Mouse (Mus musculus) heart, embryonic 13.5 days (tissue): ENCODE data around the gene Rassf4. TPM values are rescaled to one million over a fixed set of nuclear protein-coding genes. Genes with fewer than 3 reads are reported as not detected.
"Not testable (repeated sequence)": the region's sequence is repeated elsewhere in the genome, so short reads cannot be mapped to it uniquely, and the experiment has no call there.

ENCODE experiments used
- ATAC-seq: fragments of 200-750 bp; cut with Nextera tagmentation; 2 replicates; pipeline ENCODE4 v1.8.0; 2017; ENCODE audit warnings: moderate TSS enrichment; ENCODE audit not compliant: insufficient number of reproducible peaks, low FRiP score, low TSS enrichment; ENCODE audit errors: extremely low read depth
- H3K27ac ChIP-seq: fragments of 300-500 bp; sonication (generic); replicated peaks from 2 replicates; pipeline ENCODE4 v1.5.1; 2015; ENCODE audit warnings: moderate library complexity, mild to moderate bottlenecking, inconsistent platforms
- H3K27me3 ChIP-seq: fragments of 300-500 bp; sonication (generic); replicated peaks from 2 replicates; pipeline ENCODE4 v1.6.1; 2015; ENCODE audit warnings: mild to moderate bottlenecking, inconsistent platforms
- H3K36me3 ChIP-seq: fragments of 300-500 bp; sonication (generic); 2 replicates; pipeline ENCODE4 v1.6.1; 2015; ENCODE audit warnings: mild to moderate bottlenecking, inconsistent platforms
- H3K4me1 ChIP-seq: fragments of 300-500 bp; sonication (generic); 2 replicates; pipeline ENCODE4 v1.6.1; 2015; ENCODE audit warnings: inconsistent platforms
- H3K4me2 ChIP-seq: fragments of 300-500 bp; sonication (generic); 2 replicates; pipeline ENCODE4 v1.6.1; 2015; ENCODE audit warnings: inconsistent platforms, mild to moderate bottlenecking, moderate library complexity
- H3K4me3 ChIP-seq: fragments of 300-500 bp; sonication (generic); 2 replicates; pipeline ENCODE4 v1.5.1; 2015; ENCODE audit warnings: moderate library complexity, mild to moderate bottlenecking, inconsistent platforms
- H3K9ac ChIP-seq: fragments of 300-500 bp; sonication (generic); 2 replicates; pipeline ENCODE4 v1.6.1; 2015; ENCODE audit warnings: inconsistent platforms, mild to moderate bottlenecking, moderate library complexity
- H3K9me3 ChIP-seq: fragments of 300-500 bp; sonication (generic); 2 replicates; pipeline ENCODE4 v1.6.1; 2016; ENCODE audit warnings: inconsistent platforms
- WGBS: fragments of 180-500 bp; shearing (Covaris S2); methylation state at CpG from one replicate; pipeline ENCODE4 v1.1.7; 2015; ENCODE audit warnings: mixed read lengths; 5-methylcytosine and 5-hydroxymethylcytosine counted together
- polyA plus RNA-seq: library from polyadenylated mRNA; unstranded; fragments of >200 nt; fragmentation: Nextera tagmentation; extraction: Ambion mirVana; gene quantifications from 2 replicates; pipeline ENCODE4 v1.2.1, GENCODE M21; 2015

Gene Rassf4
- polyA plus RNA-seq, 1 experiment from 2014 or later, result 6.4 TPM

DNA sequence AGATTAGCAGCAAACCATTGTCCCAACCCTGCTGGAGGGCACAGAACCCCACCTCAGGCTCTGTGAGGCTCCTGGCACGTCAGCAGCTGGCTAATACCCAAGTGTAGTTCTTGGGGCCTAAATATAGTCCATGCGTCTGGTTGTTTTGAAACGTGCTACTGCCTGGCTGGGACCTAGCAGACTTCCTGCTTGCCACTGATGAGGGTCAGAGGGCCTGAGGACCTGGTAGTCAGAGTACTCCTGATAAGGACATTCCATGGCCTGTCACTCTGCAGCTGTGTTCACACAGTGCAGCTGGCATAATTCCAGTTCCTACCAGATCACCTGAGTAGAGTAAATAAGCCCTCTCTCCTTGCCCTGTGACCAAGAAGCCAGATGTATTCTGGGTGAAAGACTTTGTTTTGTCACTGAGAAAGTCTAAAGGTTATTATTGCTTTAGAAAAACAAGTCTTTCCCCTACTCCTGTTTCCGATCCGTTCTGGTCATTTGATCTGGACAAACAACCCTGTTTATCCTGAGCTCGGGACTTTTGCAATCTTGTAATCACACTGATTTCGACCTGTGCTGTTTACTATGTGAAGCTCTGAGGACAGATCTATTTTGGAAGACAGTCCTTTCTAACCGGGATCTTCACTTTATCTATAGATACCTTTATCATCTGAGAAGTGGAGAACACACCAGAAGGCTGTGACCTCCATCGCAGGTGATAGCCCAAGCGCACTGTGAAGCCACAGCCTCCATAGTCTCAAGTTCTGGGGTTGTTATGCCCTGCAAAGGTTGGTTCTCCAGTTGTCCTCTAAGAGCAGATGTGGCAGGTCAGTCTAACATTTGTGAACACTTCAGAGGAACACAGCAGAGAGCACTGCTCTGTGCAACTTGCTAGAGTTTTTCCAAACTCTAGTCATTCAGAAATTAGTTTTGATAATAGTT is 38.2 kb downstream of the Rassf4 start:
- Histone ChIP-seq H3K9ac (peak overlapping the region; percentile 70), H3K36me3 (no peaks in the 10 kb centered on the region), H3K27me3 (no peaks in the 10 kb centered on the region), H3K4me3 (no peak overlapping the region), H3K4me1 (peaks cover 54% of the 10 kb centered on the region), H3K27ac (peak overlapping the region; percentile 98), H3K9me3 (no peaks in the 10 kb centered on the region), H3K4me2 (peak overlapping the region; percentile 20)
- 16% methylated on average over 10 of the region's 10 CpGs for WGBS
- ATAC-seq, result peak; percentile 83

DNA sequence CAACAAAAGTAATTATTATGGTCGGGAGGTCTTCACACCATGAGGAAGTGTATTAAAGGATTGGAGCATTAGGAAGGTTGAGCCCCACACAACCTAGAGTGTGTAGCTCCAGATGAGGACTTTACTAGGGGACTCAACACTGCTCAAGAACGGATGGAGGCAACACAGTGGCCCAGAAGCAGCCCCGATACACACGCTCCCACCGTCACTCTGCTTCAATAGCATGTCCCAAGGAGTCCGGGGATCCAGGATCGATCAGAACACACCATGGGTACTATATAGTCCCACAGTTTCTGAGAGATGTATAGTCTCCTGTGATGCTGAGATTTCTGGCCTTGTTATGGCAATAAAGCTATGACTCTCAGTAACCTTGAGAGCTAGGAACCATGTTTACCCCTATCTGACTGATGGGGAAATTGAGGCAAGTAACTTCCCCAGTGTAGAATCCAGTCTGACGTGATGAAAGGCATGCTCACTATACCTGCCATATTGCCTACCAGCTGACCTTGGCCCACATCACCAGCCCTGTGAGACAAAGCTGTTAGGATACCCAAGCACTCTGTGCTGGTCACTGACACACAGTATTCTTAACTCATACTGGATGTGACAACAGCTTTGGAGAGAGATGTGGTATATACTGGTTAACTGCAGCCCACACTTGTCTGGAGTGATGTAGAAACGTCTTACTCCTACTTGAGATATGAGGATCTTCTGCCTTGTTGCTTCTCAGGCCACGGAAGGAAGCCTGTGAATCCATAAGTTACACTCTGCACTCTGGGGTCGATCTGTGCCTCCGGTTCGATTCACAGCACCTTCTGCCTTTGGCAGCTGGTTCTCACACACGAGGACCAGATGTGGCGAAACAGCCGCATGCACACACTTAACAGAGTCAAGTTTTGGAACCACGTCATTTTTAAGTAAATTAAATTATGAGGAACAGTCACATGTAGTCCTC is 39.7 kb downstream of the Rassf4 start:
- no peak for ATAC-seq
- Histone ChIP-seq H3K9me3 (no peaks in the 10 kb centered on the region), H3K4me2 (no peak overlapping the region), H3K27ac (peak overlapping the region; percentile 98), H3K36me3 (no peaks in the 10 kb centered on the region), H3K4me3 (no peak overlapping the region), H3K9ac (no peak overlapping the region), H3K4me1 (peaks cover 47% of the 10 kb centered on the region), H3K27me3 (no peaks in the 10 kb centered on the region)
- 89% methylated on average over 17 of the region's 17 CpGs for WGBS

DNA sequence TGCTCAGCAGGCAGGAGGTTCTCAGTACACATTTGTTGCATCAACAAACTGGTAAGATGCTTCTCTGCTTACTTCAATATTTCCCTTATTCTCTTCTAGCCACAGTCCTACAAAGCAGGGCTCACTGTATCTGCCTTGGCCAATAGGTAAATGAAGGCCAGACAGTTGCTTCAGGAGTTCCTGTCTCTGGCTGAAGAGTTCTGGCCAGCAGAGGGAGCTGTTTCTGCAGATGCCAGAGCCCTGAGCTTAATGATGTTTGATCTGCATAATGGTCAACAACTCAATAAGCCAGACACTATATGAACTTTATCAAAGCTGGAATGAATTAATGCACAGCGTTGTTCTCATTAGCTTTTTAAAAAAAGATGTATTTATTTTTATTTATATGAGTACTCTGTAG is 41.6 kb downstream of the Rassf4 start:
- H3K9ac ChIP-seq, result no peak overlapping the region
- no peak overlapping the region for H3K4me3 ChIP-seq
- H3K27ac ChIP-seq, result no peak overlapping the region
- no peak for ATAC-seq
- no peak overlapping the region for H3K4me2 ChIP-seq
- peaks cover 44% of the 10 kb centered on the region for H3K4me1 ChIP-seq
- H3K36me3 ChIP-seq, result no peaks in the 10 kb centered on the region; the same call in 1 of the 2 replicates
- 30% methylated on average over 1 of the region's 1 CpGs for WGBS
- no peaks in the 10 kb centered on the region for H3K9me3 ChIP-seq
- H3K27me3 ChIP-seq, result no peaks in the 10 kb centered on the region

DNA sequence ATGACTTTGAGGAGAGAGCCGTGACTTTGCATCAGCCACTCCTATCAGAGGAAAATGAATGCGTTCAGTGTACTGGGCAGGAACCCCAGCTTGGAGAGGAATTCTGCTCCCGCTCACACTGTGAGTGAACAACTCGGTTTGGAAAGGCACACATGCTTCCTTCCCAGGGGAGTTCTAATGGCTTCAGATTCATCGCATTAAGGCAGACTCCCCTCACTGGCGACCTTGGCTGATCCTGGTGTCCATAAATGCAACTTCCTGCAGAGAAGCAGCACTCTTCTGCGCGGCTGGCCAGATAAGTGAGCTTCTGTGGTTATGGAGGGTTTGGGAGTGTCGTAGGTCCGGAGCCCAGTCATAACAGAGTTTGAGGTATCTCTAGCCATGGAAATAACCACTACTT is 44.0 kb downstream of the Rassf4 start:
- WGBS, result 79% methylated on average over 10 of the region's 10 CpGs
- Histone ChIP-seq H3K9ac (no peak overlapping the region), H3K36me3 (peaks cover 21% of the 10 kb centered on the region), H3K27ac (no peak overlapping the region), H3K27me3 (no peaks in the 10 kb centered on the region), H3K4me1 (peaks cover 21% of the 10 kb centered on the region), H3K4me2 (no peak overlapping the region), H3K9me3 (no peaks in the 10 kb centered on the region), H3K4me3 (no peak overlapping the region)
- no peak for ATAC-seq

DNA sequence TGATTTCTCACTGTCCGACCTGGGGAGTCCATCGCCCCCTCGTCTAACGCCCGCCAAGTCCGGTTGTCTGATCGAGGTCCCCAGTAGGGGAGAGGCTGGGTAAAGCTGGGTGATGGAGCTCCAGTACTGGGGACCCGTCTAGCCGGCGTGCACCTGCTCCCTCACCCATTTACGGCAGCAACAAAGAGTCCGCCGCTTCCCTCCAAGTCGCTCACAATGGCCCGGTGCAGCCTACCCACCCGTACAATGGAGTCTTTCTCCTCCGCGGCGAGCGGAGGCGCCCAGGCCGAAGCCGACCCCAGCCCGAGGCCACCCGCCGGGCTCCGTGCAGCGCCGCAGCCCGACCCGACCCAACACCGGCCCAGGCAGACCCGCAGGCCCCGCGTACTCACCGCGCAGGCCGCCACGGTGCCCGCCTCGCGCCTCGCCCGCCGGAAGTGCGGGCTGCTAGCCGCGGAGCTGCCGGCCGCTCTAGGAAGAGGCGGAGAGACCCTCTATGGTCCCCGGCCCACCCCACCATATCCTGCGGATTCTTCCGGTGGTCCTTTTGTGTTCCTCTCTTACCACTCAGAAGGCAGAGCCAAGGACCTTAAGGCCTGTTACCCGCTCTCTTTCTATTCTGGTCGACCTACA is 45.1 kb downstream of the Rassf4 start, which contains the start of gene Zfp422:
Gene Zfp422, minus strand, starts transcription at position 461 of the 633 bp plus-strand sequence.
- Histone ChIP-seq H3K4me1 (peaks cover 13% of the 10 kb centered on the region), H3K9me3 (no peaks in the 10 kb centered on the region), H3K27me3 (no peaks in the 10 kb centered on the region), H3K9ac (peak within 1 kb of the TSS; percentile 99), H3K4me2 (peak within 1 kb of the TSS; percentile 85), H3K27ac (peak within 1 kb of the TSS; percentile 92), H3K4me3 (peak within 1 kb of the TSS; percentile 93), H3K36me3 (peaks cover 27% of the 10 kb centered on the region)
- ATAC-seq, result peak; percentile 61; the same call in 1 of the 2 replicates
- under 1% methylated on average over 46 of the region's 56 CpGs for WGBS

DNA sequence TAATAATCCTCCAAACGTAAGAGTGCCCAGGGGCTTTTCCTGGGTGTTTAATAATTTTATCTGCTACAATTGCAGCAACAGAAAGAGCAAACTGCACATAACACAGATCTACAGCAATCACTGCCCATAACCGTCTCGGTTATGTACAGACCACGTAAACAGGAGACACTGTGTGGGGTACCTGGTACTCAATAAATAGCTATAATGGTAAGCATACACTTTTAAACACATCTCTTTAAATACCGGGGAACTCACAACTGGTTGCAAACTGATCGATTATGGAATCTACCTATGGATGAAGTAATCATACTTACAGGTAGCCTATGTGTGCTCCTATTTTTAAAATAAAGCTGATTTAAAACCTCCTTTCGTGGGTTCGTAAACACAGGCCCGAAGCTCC is 45.7 kb downstream of the Rassf4 start:
- Histone ChIP-seq H3K4me1 (peaks cover 13% of the 10 kb centered on the region), H3K36me3 (peaks cover 27% of the 10 kb centered on the region), H3K9ac (peak overlapping the region; percentile 99), H3K27me3 (no peaks in the 10 kb centered on the region), H3K27ac (peak overlapping the region; percentile 92), H3K4me2 (peak overlapping the region; percentile 85), H3K9me3 (no peaks in the 10 kb centered on the region), H3K4me3 (peak overlapping the region; percentile 93)
- WGBS, result 21% methylated on average over 9 of the region's 9 CpGs
- ATAC-seq, result no peak

DNA sequence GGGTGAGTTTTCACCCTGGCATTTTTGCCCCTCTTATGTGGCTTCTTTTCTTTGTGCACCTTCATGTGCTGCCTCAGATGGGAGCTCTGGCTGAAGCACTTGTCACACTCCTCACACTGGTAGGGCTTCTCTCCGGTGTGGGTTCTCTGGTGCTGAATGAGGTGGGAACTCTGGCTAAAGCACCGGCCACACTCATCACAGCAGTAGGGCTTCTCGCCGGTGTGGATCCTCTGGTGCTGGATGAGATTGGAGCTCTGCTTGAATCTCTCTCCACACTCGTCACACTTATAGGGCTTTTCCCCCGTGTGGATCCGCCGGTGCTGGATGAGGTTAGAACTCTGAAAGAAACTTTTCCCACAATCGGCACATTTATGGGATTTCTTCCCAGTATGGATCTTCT is 47.3 kb downstream of the Rassf4 start:
- H3K4me3 ChIP-seq, ATAC-seq, H3K4me2 ChIP-seq, H3K27ac ChIP-seq, H3K9me3 ChIP-seq, H3K27me3 ChIP-seq, H3K9ac ChIP-seq: not testable (repeated sequence)
- Histone ChIP-seq H3K4me1 (peaks cover 13% of the 10 kb centered on the region), H3K36me3 (peaks cover 27% of the 10 kb centered on the region)
- 92% methylated on average over 9 of the region's 9 CpGs for WGBS

DNA sequence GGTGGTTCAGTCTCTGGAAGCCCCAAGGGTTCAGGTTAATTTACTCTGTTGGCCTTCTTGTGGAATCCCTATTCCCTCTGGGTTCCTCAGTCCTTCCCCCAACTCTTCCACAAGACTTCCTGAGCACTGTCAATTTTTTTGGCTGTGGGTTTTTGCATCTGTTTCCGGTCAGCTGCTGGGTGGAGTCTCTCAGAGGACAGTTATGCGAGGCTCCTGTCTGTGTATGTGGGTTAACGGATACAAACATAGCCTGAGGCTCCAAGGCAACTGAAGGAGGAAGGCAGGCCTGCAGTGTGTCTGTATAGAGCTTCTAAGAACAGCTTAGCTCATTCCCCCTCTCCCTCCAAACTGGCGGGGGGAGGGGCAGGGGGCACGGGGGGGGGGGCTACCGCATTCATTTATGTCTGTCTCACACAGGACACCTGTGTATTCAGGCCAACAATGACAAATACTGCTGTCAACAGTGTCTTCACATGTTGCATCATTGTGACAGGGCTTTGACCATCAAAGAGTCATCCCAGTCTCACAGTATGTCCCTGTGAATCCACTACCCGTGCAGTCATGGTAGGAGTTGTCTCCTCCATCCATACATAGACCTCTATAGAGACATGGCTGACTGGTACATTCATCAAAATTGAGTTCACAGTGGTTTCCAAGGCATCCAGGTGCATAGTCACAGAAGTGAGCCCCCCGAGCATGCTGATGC is 52.3 kb downstream of the Rassf4 start:
- Histone ChIP-seq H3K9ac (no peak overlapping the region), H3K4me3 (no peak overlapping the region), H3K27ac (no peak overlapping the region), H3K4me2 (no peak overlapping the region), H3K4me1 (no peaks in the 10 kb centered on the region), H3K27me3 (no peaks in the 10 kb centered on the region), H3K9me3 (no peaks in the 10 kb centered on the region), H3K36me3 (peaks cover 21% of the 10 kb centered on the region)
- ATAC-seq, result no peak
- WGBS, result 65% methylated on average over 8 of the region's 8 CpGs

DNA sequence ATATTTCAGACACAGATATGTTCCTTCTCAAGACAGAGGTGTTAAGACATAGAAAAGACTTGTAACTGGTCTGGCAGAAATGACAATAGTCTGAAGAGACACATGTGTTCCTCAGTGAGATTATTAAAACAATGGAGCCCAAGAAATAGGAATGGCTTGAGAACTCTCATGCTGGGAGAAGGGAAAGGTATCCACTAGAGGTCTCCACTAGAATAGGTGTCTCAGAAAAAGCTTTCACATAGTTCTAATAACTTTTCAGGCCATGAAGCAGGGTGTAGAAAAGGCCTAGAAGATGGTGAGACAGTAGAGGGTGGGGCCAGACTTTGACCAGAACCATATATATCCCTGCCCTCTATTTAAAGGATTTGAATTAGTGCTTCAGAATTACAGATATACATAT is 55.7 kb downstream of the Rassf4 start:
- no peak overlapping the region for H3K4me3 ChIP-seq
- no peak overlapping the region for H3K4me2 ChIP-seq
- no peaks in the 10 kb centered on the region for H3K4me1 ChIP-seq
- H3K27me3 ChIP-seq, result no peaks in the 10 kb centered on the region
- no peaks in the 10 kb centered on the region for H3K36me3 ChIP-seq
- H3K27ac ChIP-seq, result no peak overlapping the region
- no peak overlapping the region for H3K9ac ChIP-seq
- no peaks in the 10 kb centered on the region for H3K9me3 ChIP-seq
- no peak for ATAC-seq

DNA sequence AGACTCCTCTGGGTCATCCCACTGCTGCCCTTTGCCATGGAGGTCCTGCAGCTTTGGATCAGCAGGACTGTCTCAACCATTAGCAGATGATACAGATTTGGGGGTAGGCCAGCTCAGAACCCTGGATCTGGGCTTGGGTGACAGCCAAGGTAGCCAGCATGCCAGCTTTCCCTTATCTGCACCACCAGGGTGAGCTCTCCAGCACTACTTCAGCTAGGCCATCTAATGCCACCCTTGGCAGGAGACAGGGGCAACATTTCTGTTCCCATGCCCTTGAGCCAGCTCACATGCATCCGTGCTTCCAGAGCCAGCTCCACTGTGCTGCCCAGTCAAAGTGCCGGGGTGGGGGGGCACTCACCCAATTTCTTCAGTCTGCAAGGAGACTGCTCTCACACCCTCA is 58.0 kb downstream of the Rassf4 start:
- Histone ChIP-seq H3K4me3 (no peak overlapping the region), H3K9me3 (no peaks in the 10 kb centered on the region), H3K9ac (no peak overlapping the region), H3K4me2 (no peak overlapping the region), H3K36me3 (no peaks in the 10 kb centered on the region), H3K4me1 (no peaks in the 10 kb centered on the region), H3K27me3 (no peaks in the 10 kb centered on the region), H3K27ac (no peak overlapping the region)
- no peak for ATAC-seq
- WGBS, result 83% methylated on average over 2 of the region's 2 CpGs
